In the genomic region with DNA sequence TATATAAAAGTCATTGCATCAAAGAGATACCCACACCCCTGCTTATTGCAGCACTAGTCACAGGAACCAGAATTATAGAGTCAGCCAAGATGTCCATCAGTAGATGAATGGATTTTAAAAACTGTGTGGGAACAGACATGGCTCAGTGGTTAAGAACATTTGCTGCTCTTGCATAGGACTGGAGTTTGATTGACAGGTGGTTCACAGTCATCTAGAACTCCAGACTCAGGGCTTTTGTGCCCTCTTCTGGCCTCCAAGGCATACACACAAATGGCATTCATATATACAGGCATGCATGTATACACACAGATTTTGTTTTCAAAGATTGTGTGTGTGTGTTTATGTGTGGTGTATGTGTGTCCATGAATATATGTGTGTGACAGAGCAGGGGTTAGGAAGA, we compare ENCODE assay signal across 9 mouse cellular contexts. TPM values are rescaled to one million over a fixed set of nuclear protein-coding genes. Genes with fewer than 3 reads are reported as not detected.
DNase-seq lines count a peak whose midpoint lies in the region; ATAC-seq lines count a peak whose summit lies in the region.
"Had no signal": no experiment of that assay in that cellular context is flagged by ENCODE, and none has a peak within 500 bp of the region (broad histone marks: within the 10 kb centered on the region; RNA-seq: fewer than 3 reads in every experiment).

No protein-coding gene starts in this region.

- no peak overlapping the region for H3K27ac ChIP-seq in hindbrain, embryonic 11.5 days (ENCODE audit: low read depth, low read length)
- no peak overlapping the region for H3K27ac ChIP-seq in hindbrain, embryonic 12.5 days

- H3K4me1 ChIP-seq in hindbrain, embryonic 11.5 days (replicated peaks; ENCODE audit: control insufficient read depth, insufficient read depth, low read length), result no peaks in the 10 kb centered on the region
- peaks cover 3% of the 10 kb centered on the region; the same call in 1 of the 2 replicates for H3K4me1 ChIP-seq in hindbrain, embryonic 12.5 days

- peak; percentile 17; the same call in 1 of the 2 replicates for ATAC-seq in hindbrain, embryonic 11.5 days (ENCODE audit: low FRiP score)
- ATAC-seq in hindbrain, embryonic 12.5 days (ENCODE audit: low FRiP score), result no peak
- peak; percentile 82 for ATAC-seq in CD4-positive, CD25-positive, alpha-beta regulatory T cell, adult 4 months

- H3K4me2 ChIP-seq in hindbrain, embryonic 11.5 days (replicated peaks; ENCODE audit: low read depth, low read length), result no peak overlapping the region
- H3K4me2 ChIP-seq in hindbrain, embryonic 12.5 days (replicated peaks), result no peak overlapping the region

- H3K4me3 ChIP-seq in hindbrain, embryonic 11.5 days (ENCODE audit: low read depth, low read length), result no peak overlapping the region
- H3K4me3 ChIP-seq in hindbrain, embryonic 12.5 days, result no peak overlapping the region
- H3K4me3 ChIP-seq: megakaryocyte, embryonic 14.5 days had no signal

- peak; percentile 28 for DNase-seq in hindbrain, embryonic 11.5 days (ENCODE audit: low spot score)
- peak; percentile 7 for DNase-seq in forelimb bud, embryonic 11.5 days (ENCODE audit: low read depth, low spot score)
- peak; percentile 18 for DNase-seq in lung, postnatal 10 days
- no peak for DNase-seq in frontal cortex, postnatal 36 days (ENCODE audit: low spot score in 2 of 2)
- no peak for DNase-seq in cerebellum, postnatal 4 days (ENCODE audit: low spot score in 2 of 2)
- no peak for DNase-seq in frontal cortex, postnatal 14 days (ENCODE audit: low spot score in 2 of 2)

- no peaks in the 10 kb centered on the region for H3K27me3 ChIP-seq in hindbrain, embryonic 11.5 days (ENCODE audit: control insufficient read depth, insufficient read depth, low read length)
- no peaks in the 10 kb centered on the region for H3K27me3 ChIP-seq in hindbrain, embryonic 12.5 days
- H3K27me3 ChIP-seq: megakaryocyte, embryonic 14.5 days had no signal

- H3K9me3 ChIP-seq in hindbrain, embryonic 11.5 days (ENCODE audit: control insufficient read depth, low read length), result no peaks in the 10 kb centered on the region
- H3K9me3 ChIP-seq in hindbrain, embryonic 12.5 days (replicated peaks), result no peaks in the 10 kb centered on the region
- H3K9me3 ChIP-seq: megakaryocyte, embryonic 14.5 days had no signal

- no peak overlapping the region for H3K9ac ChIP-seq in hindbrain, embryonic 11.5 days (ENCODE audit: low read depth, low read length)
- no peak overlapping the region for H3K9ac ChIP-seq in hindbrain, embryonic 12.5 days

- H3K36me3 ChIP-seq in hindbrain, embryonic 11.5 days (ENCODE audit: control insufficient read depth, insufficient read depth, low read length), result no peaks in the 10 kb centered on the region
- no peaks in the 10 kb centered on the region for H3K36me3 ChIP-seq in hindbrain, embryonic 12.5 days

RNA-seq across cellular contexts. Expression of gene Mkln1, which starts 14.0 kb away (rescaled TPM):
- 217 and 227 TPM in 2 replicates for polyA plus RNA-seq in hindbrain, embryonic 11.5 days (2014; fragmentation: Nextera tagmentation; extraction: Ambion mirVana)
- polyA plus RNA-seq in hindbrain, embryonic 12.5 days (2016; fragmentation: Nextera tagmentation; extraction: Ambion mirVana), result 182 and 195 TPM in 2 replicates
- 100 to 1,000 TPM; 314 to 377 TPM for polyA plus RNA-seq in CD4-positive, CD25-positive, alpha-beta regulatory T cell, adult 4 months (2017; shearing (Covaris generic))

Comparison
In these comparisons a context has a peak if more than half of its experiments do, and no peak if none do; other contexts are left out.
1. DNase-seq: peak in hindbrain, embryonic 11.5 days (single experiment), forelimb bud, embryonic 11.5 days (single experiment) and lung, postnatal 10 days (single experiment); none in frontal cortex, postnatal 36 days (0 of 2), cerebellum, postnatal 4 days (0 of 2) and frontal cortex, postnatal 14 days (0 of 2).